Mouse (Mus musculus) cerebellum, adult 11-12 months (tissue): ENCODE results near the gene Neu3.

Experiments
- DNase-seq: peaks from one replicate; pipeline ENCODE4 v3.0.0; 2022

Gene Neu3

DNA sequence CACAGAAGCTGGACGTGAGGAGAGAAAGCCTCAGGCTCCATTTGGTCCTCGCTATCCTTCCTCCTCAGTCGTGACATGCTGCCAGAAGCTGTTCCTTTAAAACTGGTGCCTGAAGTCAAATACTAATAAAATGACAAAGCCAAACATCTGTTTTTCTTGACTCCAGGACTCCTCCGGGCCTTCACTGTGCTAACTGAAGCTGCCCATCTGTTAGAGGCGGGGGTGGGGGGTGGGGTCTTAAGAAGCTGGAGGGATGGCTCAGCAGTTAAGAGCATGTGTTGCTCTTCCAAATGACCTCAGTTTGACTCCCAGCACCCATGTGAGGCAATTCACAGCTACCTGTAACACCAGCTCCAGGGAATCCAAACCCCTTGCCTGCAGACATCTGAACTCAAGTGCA lies 39.7 kb downstream of the Neu3 start:
- no peak for DNase-seq

DNA sequence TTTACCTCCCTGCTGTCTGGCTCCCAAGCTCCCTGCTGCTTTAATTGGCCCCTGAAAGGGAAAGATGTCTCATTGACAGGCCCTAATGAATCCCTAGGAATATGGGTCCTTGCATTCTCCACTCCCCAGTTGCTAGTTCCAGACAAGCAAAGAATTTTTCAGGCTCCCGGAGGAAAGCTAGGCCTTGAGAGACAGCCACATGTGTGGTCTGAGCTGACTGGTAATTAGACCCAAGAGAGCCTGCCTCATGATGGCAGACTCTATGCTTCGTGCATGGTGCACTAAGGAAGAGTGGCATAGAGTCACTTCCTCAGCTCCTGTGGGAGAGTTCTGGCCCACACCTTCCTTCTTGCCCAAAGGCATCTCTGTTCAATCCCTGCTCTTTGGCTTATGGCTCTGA lies 40.3 kb downstream of the Neu3 start:
- DNase-seq: no peak

DNA sequence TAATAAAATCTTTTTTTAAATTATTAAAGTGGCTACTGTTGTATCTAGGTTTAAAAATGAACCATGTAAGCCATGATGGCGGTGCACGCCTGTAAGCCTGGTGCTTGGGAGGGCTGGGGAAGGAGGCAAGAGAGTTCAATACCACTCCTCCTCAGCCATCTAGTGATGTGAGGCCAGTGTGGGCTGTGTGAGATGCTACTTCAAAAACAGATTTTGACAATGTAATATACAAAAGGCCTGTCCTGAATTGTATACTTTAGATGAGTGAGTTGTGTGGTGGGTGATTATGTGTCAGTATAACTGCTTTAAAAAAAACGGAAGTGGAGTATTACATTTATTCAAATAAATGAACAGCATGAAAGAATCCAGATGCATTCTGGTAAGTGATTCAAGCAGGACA lies 41.4 kb downstream of the Neu3 start:
- no peak for DNase-seq

DNA sequence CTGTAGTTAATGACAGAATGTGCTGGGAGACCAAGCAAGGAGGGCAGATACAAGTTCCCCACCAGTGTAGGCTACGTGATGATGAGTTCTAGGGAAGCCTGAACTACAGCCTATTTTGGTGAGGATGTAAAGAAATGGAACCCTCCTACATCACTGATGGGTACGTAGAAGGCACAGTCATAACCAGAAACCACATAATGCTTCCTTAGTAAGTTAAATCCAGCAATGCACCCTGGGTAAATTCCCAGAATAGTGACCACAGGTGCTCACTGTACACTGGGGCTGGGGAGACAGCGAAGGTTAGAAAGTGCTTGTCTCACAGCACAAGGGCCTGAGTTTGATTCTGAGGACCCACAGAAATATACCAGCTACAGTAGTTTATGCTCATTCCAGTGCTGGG lies 42.7 kb downstream of the Neu3 start:
- no peak for DNase-seq

DNA sequence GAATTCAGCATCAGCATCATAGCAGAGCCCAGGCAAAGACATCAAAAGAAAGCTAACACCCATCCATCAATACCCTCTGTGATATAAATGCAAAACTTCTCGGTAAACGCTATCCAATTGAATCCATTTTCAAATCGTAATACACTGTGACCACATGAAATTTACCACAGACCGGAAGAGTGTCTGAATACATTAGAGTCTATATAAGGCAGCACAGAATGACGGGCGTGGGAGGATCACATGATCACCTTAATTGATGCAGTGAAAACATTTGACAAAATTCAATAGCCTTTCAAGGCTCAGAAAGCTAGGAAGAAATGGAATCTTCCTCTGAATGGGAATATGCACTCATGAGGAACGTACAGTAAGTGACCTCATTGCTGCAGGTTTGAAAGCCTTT lies 44.8 kb downstream of the Neu3 start:
- DNase-seq: no peak

DNA sequence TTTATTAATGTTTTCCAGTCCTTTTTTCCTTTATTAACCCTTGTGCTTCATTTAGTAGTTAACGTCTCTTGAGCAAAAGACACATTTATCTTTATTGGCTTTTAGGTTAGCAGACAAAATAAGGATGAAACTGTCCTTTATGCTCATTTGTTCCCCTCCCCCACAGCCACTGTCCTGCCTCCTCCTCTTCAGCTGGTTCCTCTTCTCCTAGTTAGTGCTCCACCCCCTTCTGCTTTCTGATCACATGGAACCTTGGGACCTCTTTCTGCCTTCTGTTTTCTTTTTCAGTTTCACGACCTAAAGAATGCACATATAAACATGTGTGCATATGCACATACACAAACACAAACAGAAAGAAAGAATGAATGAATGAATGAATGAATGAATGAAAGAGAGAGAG lies 46.3 kb downstream of the Neu3 start:
- no peak for DNase-seq

DNA sequence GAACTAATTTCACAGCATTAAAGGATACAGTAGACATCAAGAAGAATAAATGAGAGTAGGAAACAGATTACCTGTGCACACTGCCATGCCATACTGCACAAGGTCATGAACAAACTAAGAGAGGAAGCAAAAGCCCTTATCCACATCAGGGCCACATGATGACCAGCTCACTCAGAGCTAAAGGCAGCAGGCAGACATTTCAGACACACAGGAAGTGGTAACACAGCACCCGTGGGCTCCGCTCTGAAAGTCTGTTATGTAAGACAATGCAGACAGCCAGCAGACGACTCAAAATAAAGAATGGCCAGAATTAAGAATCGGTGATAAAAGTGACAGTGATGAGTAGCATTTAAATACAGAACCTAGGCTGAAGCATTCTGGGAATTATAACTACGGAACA lies 46.8 kb downstream of the Neu3 start:
- no peak for DNase-seq

DNA sequence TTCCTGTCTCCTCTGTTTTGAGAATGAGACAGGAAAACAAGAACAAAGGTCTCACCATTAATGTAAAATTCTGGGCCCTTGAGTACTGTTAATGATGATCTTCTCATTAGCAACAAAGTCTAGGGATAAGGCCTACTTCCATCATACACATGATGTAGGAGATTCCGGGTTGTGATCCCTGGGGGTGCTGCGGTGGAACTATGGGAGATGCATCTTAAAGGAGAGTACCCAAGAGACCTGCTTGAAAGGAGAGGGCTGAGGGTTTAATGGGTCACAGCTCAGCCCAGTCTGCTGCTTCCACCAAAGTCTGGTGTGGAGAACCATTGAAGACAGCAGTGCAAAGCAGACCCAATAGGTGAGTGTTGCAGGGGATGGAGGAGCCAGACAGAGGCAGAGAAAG lies 65.0 kb downstream of the Neu3 start, which contains the start of gene Olfr521:
Olfr521 (plus strand) TSS at position 301 of the 400 bp plus-strand sequence.
- DNase-seq: no peak
